Mouse (Mus musculus) stomach, embryonic 15.5 days (tissue): Measurements from ENCODE around the gene Shc3. TPM values are rescaled to one million over a fixed set of nuclear protein-coding genes. Genes with fewer than 3 reads are reported as not detected.

Source experiments
- ATAC-seq: fragments of 200-750 bp; cut with Nextera tagmentation; 2 replicates; pipeline ENCODE4 v1.8.0; 2017; ENCODE audit warnings: low read depth, moderate number of reproducible peaks, moderate TSS enrichment; ENCODE audit not compliant: insufficient read depth, low FRiP score
- H3K27ac ChIP-seq: fragments of 300-500 bp; sonication (generic); 2 replicates; pipeline ENCODE4 v1.5.1; 2015; ENCODE audit warnings: mild to moderate bottlenecking, inconsistent platforms
- H3K27me3 ChIP-seq: fragments of 300-500 bp; sonication (generic); replicated peaks from 2 replicates; pipeline ENCODE4 v1.6.1; 2015; ENCODE audit warnings: inconsistent platforms
- H3K36me3 ChIP-seq: fragments of 300-500 bp; sonication (generic); 2 replicates; pipeline ENCODE4 v1.6.1; 2015; ENCODE audit warnings: inconsistent platforms
- H3K4me1 ChIP-seq: fragments of 300-500 bp; sonication (generic); 2 replicates; pipeline ENCODE4 v1.6.1; 2015; ENCODE audit warnings: inconsistent platforms
- H3K4me2 ChIP-seq: fragments of 300-500 bp; sonication (generic); 2 replicates; pipeline ENCODE4 v1.6.1; 2015; ENCODE audit warnings: mild to moderate bottlenecking, inconsistent platforms
- H3K4me3 ChIP-seq: fragments of 300-500 bp; sonication (generic); replicated peaks from 2 replicates; pipeline ENCODE4 v1.5.1; 2015; ENCODE audit warnings: inconsistent platforms
- H3K9ac ChIP-seq: fragments of 300-500 bp; sonication (generic); 2 replicates; pipeline ENCODE4 v1.6.1; 2015; ENCODE audit warnings: inconsistent platforms
- H3K9me3 ChIP-seq: fragments of 300-500 bp; sonication (generic); 2 replicates; pipeline ENCODE4 v1.6.1; 2016; ENCODE audit warnings: inconsistent platforms
- WGBS: fragments of 180-500 bp; shearing (Covaris S2); methylation state at CpG from one replicate; pipeline ENCODE4 v1.1.7; 2015; 5-methylcytosine and 5-hydroxymethylcytosine counted together
- polyA plus RNA-seq: library from polyadenylated mRNA; unstranded; fragments of >200 nt; fragmentation: Nextera tagmentation; extraction: Ambion mirVana; gene quantifications from 2 replicates; pipeline ENCODE4 v1.2.1, GENCODE M21; 2015

The Shc3 gene
- 0.35 and 0.41 TPM in 2 replicates for polyA plus RNA-seq

GRCm38 (mm10) chr13:51568911-51569684, at the start of gene Shc3:
Shc3 (minus strand) TSS chr13:51569419.
- WGBS, result under 1% methylated on average over 36 of the region's 36 CpGs
- H3K4me3 ChIP-seq, result peak within 1 kb of the TSS; percentile 39
- H3K4me1 ChIP-seq, result peaks cover 28% of the 10 kb centered on the region
- H3K27me3 ChIP-seq, result peaks cover 51% of the 10 kb centered on the region
- no peak within 1 kb of the TSS for H3K27ac ChIP-seq
- no peaks in the 10 kb centered on the region for H3K36me3 ChIP-seq
- peak within 1 kb of the TSS; percentile 85 for H3K4me2 ChIP-seq
- no peak within 1 kb of the TSS for H3K9ac ChIP-seq
- ATAC-seq, result peak; percentile 75; the same call in 1 of the 2 replicates
- H3K9me3 ChIP-seq, result no peaks in the 10 kb centered on the region

- no peak for ATAC-seq
- WGBS, result 26% methylated on average over 9 of the region's 9 CpGs
Measured at GRCm38 (mm10) chr13:51618602-51619001, 49.4 kb upstream of the Shc3 start.

GRCm38 (mm10) chr13:51617861-51618260, 48.6 kb upstream of the Shc3 start:
- Histone ChIP-seq H3K9ac (no peak overlapping the region), H3K9me3 (no peaks in the 10 kb centered on the region), H3K4me2 (no peak overlapping the region), H3K27me3 (no peaks in the 10 kb centered on the region), H3K4me1 (no peaks in the 10 kb centered on the region), H3K27ac (no peak overlapping the region), H3K36me3 (no peaks in the 10 kb centered on the region), H3K4me3 (no peak overlapping the region)
- 22% methylated on average over 6 of the region's 6 CpGs for WGBS
- ATAC-seq, result no peak

More at GRCm38 (mm10) chr13:51618602-51619001, 49.4 kb upstream of the Shc3 start:
- H3K36me3 ChIP-seq, result no peaks in the 10 kb centered on the region
- H3K9me3 ChIP-seq, result no peaks in the 10 kb centered on the region
- no peak overlapping the region for H3K9ac ChIP-seq
- no peak overlapping the region for H3K27ac ChIP-seq
- H3K27me3 ChIP-seq, result no peaks in the 10 kb centered on the region
- H3K4me3 ChIP-seq, result no peak overlapping the region
- no peak overlapping the region for H3K4me2 ChIP-seq
- no peaks in the 10 kb centered on the region for H3K4me1 ChIP-seq

GRCm38 (mm10) chr13:51617306-51617705, 48.1 kb upstream of the Shc3 start:
- Histone ChIP-seq H3K4me3 (no peak overlapping the region), H3K27ac (no peak overlapping the region), H3K36me3 (no peaks in the 10 kb centered on the region), H3K9ac (no peak overlapping the region), H3K4me2 (no peak overlapping the region), H3K27me3 (no peaks in the 10 kb centered on the region), H3K9me3 (no peaks in the 10 kb centered on the region), H3K4me1 (no peaks in the 10 kb centered on the region)
- 59% methylated on average over 1 of the region's 1 CpGs for WGBS
- no peak for ATAC-seq

GRCm38 (mm10) chr13:51616417-51617044, 47.3 kb upstream of the Shc3 start:
- H3K4me1 ChIP-seq, result no peaks in the 10 kb centered on the region
- no peak overlapping the region for H3K27ac ChIP-seq
- no peak overlapping the region for H3K9ac ChIP-seq
- H3K36me3 ChIP-seq, result no peaks in the 10 kb centered on the region
- H3K4me3 ChIP-seq, result no peak overlapping the region
- H3K4me2 ChIP-seq, result no peak overlapping the region
- H3K27me3 ChIP-seq, result no peaks in the 10 kb centered on the region
- no peak for ATAC-seq
- no peaks in the 10 kb centered on the region for H3K9me3 ChIP-seq
- 21% methylated on average over 12 of the region's 12 CpGs for WGBS

GRCm38 (mm10) chr13:51615815-51616214, 46.6 kb upstream of the Shc3 start:
- H3K27ac ChIP-seq, result no peak overlapping the region
- no peak overlapping the region for H3K9ac ChIP-seq
- H3K36me3 ChIP-seq, result no peaks in the 10 kb centered on the region
- H3K4me2 ChIP-seq, result no peak overlapping the region; the same call in 1 of the 2 replicates
- no peak overlapping the region for H3K4me3 ChIP-seq
- H3K4me1 ChIP-seq, result no peaks in the 10 kb centered on the region
- WGBS, result 51% methylated on average over 10 of the region's 10 CpGs
- H3K27me3 ChIP-seq, result no peaks in the 10 kb centered on the region
- no peak for ATAC-seq
- H3K9me3 ChIP-seq, result no peaks in the 10 kb centered on the region

GRCm38 (mm10) chr13:51611500-51611899, 42.3 kb upstream of the Shc3 start:
- WGBS, result 46% methylated on average over 5 of the region's 5 CpGs
- no peak overlapping the region for H3K4me3 ChIP-seq
- H3K4me2 ChIP-seq, result no peak overlapping the region
- H3K9ac ChIP-seq, result no peak overlapping the region
- no peak for ATAC-seq
- H3K36me3 ChIP-seq, result no peaks in the 10 kb centered on the region
- H3K4me1 ChIP-seq, result no peaks in the 10 kb centered on the region
- no peaks in the 10 kb centered on the region for H3K9me3 ChIP-seq
- no peaks in the 10 kb centered on the region for H3K27me3 ChIP-seq
- H3K27ac ChIP-seq, result no peak overlapping the region

- no peak overlapping the region for H3K4me2 ChIP-seq
- no peak for ATAC-seq
- no peaks in the 10 kb centered on the region for H3K27me3 ChIP-seq
- H3K36me3 ChIP-seq, result no peaks in the 10 kb centered on the region
- H3K9me3 ChIP-seq, result no peaks in the 10 kb centered on the region
- no peak overlapping the region for H3K9ac ChIP-seq
- H3K27ac ChIP-seq, result no peak overlapping the region
- WGBS, result 20% methylated on average over 9 of the region's 9 CpGs
- H3K4me3 ChIP-seq, result no peak overlapping the region
- no peaks in the 10 kb centered on the region for H3K4me1 ChIP-seq
Measured at GRCm38 (mm10) chr13:51611060-51611459, 41.8 kb upstream of the Shc3 start.

GRCm38 (mm10) chr13:51609231-51609630, 40.0 kb upstream of the Shc3 start:
- no peak for ATAC-seq

GRCm38 (mm10) chr13:51603894-51604244, 34.6 kb upstream of the Shc3 start:
- no peak for ATAC-seq
- no peaks in the 10 kb centered on the region for H3K27me3 ChIP-seq
- no peak overlapping the region for H3K9ac ChIP-seq
- H3K36me3 ChIP-seq, result no peaks in the 10 kb centered on the region
- peak overlapping the region; percentile 51; the same call in 1 of the 2 replicates for H3K4me2 ChIP-seq
- no peaks in the 10 kb centered on the region for H3K9me3 ChIP-seq
- peaks cover 4% of the 10 kb centered on the region; the same call in 1 of the 2 replicates for H3K4me1 ChIP-seq
- H3K4me3 ChIP-seq, result no peak overlapping the region; the same call in 1 of the 2 replicates
- WGBS, result 47% methylated on average over 4 of the region's 4 CpGs
- no peak overlapping the region for H3K27ac ChIP-seq

More at GRCm38 (mm10) chr13:51609231-51609630, 40.0 kb upstream of the Shc3 start:
- H3K4me2 ChIP-seq, result no peak overlapping the region
- H3K27ac ChIP-seq, result no peak overlapping the region
- H3K9ac ChIP-seq, result no peak overlapping the region
- no peak overlapping the region for H3K4me3 ChIP-seq
- no peaks in the 10 kb centered on the region for H3K27me3 ChIP-seq
- H3K4me1 ChIP-seq, result no peaks in the 10 kb centered on the region
- no peaks in the 10 kb centered on the region for H3K36me3 ChIP-seq
- WGBS, result 96% methylated on average over 7 of the region's 7 CpGs
- H3K9me3 ChIP-seq, result no peaks in the 10 kb centered on the region

- Histone ChIP-seq H3K27me3 (no peaks in the 10 kb centered on the region), H3K9ac (no peak overlapping the region), H3K9me3 (no peaks in the 10 kb centered on the region), H3K4me3 (peak overlapping the region; percentile 16; the same call in 1 of the 2 replicates), H3K4me1 (peaks cover 4% of the 10 kb centered on the region; the same call in 1 of the 2 replicates), H3K4me2 (peak overlapping the region; percentile 51), H3K27ac (no peak overlapping the region), H3K36me3 (no peaks in the 10 kb centered on the region)
- ATAC-seq, result peak; percentile 66; the same call in 1 of the 2 replicates
- WGBS, result 15% methylated on average over 16 of the region's 16 CpGs
Measured at GRCm38 (mm10) chr13:51603221-51603893, 34.1 kb upstream of the Shc3 start.

GRCm38 (mm10) chr13:51602764-51603163, 33.5 kb upstream of the Shc3 start:
- no peak overlapping the region for H3K27ac ChIP-seq
- H3K4me1 ChIP-seq, result peaks cover 4% of the 10 kb centered on the region; the same call in 1 of the 2 replicates
- H3K4me2 ChIP-seq, result peak overlapping the region; percentile 51; the same call in 1 of the 2 replicates
- H3K4me3 ChIP-seq, result no peak overlapping the region
- no peak overlapping the region for H3K9ac ChIP-seq
- H3K9me3 ChIP-seq, result no peaks in the 10 kb centered on the region
- H3K36me3 ChIP-seq, result no peaks in the 10 kb centered on the region
- H3K27me3 ChIP-seq, result no peaks in the 10 kb centered on the region
- ATAC-seq, result no peak
- WGBS, result 49% methylated on average over 8 of the region's 8 CpGs
